Mouse (Mus musculus) brain, adult 10 weeks (tissue): ENCODE measurements around the gene Mbnl3. TPM values are rescaled to one million over a fixed set of nuclear protein-coding genes. Genes with fewer than 3 reads are reported as not detected.

Experiments
- polyA plus RNA-seq: library from polyadenylated mRNA; stranded (reverse); fragments of 350-450 nt; fragmentation: Illumina TruSeq; extraction: RNeasy Lipid Tissue Mini Kit (QIAGEN cat#74804); gene quantifications from one replicate; pipeline ENCODE4 v1.2.3, GENCODE M21; 2015; ENCODE audit warnings: low read depth, low replicate concordance

Mbnl3 gene
- polyA plus RNA-seq = 0.16 TPM

GRCm38 (mm10) chrX:51206432-51206831 lies at the start of gene Mbnl3:
Gene Mbnl3, minus strand, starts transcription at chrX:51206532.

Other genes starting within 250 kb of the Mbnl3 start
- gene Rap2c, start 188.5 kb downstream of the Mbnl3 start, polyA plus RNA-seq = 27.5 TPM